Mouse (Mus musculus): ENCODE results near the gene Ranbp6.

Gene Ranbp6

DNA sequence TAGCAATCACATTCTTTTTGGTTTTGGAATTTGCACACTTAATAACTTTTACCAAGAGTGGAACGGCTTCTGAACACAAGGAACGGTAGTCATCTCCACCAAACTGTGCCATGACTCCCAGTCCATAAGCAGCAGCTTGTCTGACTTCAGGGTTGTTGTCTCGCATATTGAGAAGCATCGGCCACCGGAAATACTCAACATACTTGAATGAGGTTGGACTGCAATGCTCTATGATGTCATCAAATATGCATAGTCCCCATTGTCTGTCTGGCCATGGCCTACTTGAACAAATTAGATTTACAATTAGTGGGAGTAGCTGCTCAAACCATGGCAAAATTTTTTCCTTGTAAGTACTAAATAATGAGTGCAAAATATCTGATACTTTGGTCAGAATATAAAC is 2.8 kb downstream of the Ranbp6 start:
- no peak for DNase-seq (ENCODE audit: low read depth, low spot score)

DNA sequence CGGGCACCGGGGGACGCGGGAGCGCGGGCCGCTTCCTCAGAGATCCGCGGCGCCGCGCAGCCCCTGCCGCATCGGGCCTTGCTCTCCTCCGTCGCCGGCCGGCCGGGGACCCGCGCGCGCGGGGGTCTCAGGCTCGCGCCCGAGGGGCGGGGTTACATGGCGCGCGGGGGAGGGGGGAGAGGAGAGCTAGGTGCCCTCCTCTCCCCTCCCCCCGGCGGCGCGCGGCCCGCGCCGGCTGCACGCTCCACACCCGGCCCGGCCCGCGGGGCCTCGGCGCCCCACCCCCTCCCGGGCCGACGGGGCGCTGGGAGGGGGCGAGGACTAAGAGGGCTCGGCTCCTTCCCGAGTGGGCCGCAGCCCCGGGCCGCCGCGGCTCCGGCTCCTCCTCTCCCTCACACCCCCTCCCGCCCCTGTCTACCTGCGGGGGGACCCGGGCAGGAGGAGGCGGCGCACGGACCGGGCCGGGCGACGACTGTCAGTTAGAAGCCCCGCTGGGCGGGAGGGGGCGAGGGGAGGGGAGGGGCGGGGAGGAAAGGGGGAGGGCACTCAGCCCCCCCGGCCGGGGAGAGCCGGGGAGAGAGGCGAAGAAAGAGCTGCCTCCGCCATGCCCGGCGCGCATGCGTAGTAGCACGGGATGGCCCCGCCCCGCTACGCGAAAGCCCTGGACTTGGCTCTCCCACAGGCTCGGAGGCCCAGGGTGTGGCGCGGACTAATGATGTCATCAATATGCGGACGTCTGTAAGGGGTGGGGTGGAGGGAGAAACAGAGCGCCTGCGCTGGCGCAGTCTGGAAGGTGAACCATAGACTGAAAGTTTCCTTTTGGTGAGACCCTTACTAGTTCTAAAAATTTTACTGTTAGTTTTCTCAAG is 6.6 kb downstream of the Ranbp6 start, which contains the start of gene 9930021J03Rik:
Gene 9930021J03Rik (minus strand): TSS at position 73 of the 869 bp plus-strand sequence.
- peak; percentile 100 for DNase-seq (ENCODE audit: low read depth, low spot score)

DNA sequence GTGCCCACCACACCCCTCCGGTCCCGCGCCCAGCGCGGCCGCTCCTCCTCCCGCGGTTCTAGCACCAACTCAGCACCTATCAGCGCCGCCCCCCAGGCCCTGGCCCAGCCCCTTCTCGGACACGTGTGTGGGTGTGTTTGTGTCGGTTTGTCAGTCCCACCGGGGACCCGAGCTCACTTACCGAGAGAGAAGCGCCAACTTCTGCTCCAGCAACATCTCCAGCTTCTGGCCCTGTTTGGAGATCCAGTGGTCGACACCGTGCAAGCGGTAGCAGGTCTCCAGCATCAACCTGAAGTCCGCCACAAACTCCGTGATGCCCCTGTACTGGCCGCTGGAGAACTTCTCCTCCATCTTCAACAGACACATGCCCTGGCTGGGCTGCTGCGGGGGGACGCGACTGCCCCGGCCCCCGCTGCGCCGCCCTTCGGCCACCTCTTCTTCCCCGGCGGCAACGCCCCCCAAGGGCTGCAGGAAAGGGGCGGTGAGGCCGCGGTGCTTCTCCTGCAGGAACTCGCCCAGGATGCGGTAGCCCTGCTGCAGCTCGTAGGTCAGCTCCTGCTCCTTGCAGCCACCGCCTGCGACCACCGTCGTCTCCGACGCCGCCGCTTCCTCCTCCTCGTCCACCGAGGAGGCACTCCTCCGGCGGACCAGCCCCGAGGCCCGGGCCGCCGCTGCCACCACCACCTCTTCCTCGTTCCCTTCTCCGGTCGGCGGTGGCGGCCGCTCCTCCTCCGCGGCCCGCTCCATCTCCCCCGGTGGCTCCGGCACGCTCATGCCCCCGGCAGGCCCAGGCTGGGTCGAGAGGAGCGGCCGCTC is 7.5 kb downstream of the Ranbp6 start:
- DNase-seq (ENCODE audit: low read depth, low spot score): peak; percentile 53

DNA sequence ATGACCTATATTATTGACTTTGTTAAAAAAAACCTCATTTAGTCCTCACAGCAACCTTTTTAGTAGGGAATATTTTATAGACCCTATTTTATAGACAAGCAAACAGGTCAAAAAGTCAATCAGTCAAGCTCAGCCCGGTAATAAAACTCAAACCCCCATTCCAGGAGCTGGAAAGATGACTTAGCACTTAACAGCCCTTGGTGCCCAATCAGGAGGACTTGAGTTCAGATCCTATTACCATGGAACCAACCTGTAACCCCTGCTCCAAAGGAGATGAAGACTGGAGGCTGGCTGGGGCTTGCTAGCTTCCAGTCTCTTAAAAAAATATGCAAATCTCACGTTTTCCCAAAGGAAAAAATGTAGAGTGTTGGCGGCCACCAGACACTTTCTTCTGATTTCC is 8.8 kb downstream of the Ranbp6 start:
- DNase-seq (ENCODE audit: low read depth, low spot score): no peak

DNA sequence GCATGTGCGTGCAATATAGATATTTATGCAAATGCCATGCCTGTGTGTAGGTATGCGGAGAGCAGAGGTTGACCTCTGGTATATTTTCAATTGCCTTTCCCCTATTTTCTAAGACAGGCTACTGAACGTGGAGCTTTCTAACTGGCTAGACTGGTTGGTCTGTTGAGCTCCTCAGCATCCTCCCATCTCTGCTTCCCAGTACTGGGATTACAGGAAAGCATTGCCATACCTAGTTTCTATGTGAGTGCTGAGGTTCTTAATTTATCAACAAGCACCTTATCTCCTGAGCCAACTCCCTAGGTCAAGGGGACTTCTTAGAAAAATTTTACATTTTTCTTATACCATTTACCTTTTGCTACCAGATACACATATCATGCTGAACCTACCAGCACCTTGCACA is 15.4 kb downstream of the Ranbp6 start:
- DNase-seq (ENCODE audit: low read depth, low spot score): no peak

DNA sequence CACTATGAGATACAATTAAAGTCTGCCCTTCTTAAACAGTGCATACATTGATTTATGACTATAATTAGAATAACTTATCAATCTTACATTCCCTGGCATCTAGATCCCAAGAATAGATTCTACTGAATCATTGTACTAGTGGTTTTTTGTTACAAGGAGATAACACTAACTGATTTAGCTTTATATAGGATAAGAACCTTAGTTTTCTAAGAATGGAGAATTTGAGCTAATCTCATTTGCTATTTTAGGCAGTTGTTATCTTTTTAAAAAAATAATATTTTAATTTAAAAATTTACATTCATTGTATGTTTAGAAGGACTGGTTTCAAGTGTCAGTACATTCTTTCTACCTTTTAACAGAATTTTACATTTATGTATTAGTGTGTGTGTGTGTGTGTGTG is 24.8 kb downstream of the Ranbp6 start:
- DNase-seq (ENCODE audit: low read depth, low spot score): no peak

DNA sequence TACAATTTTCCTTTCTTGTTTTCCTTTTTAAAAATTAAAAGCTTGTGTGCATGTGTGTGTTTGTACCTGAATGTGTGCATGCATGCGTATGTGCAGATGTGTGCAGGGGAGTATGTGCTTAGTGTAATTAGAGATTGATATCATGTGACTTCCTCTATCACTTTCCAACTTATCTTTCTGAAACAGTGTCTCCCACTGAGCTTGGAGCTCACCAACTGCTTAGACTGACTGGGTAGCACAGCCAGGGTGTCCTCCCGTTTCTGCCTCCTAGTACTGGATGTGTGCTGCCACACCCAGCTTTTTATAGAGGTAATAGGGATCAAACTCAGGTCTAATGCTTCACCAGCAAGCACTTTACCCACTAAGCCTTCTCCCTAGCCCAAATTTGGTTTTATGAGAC is 29.9 kb downstream of the Ranbp6 start:
- no peak for DNase-seq (ENCODE audit: low read depth, low spot score)
